Mouse (Mus musculus): ENCODE measurements around the gene Rnf141.

DNA sequence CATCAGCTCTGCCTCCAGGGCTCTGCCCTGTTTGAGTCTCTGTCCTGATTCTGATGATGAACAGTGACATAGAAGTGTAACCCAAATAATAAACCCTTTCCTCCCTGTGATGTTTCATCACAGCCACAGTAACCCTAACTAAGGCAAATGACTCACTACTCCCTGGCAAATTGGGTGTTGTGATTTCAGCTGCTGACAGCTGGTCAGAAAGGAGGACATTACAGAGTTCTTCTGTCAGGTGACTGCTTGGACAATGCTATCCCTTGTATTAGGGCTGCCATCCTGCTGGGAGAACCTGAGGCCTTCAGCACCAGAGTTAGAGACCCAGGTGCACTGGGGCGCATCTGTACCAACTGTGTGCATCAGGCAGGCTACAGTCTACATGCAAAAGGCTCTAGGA, 90.9 kb downstream of the Rnf141 start:
- TF ChIP-seq EP300 (IDR thresholded peaks at IDR 0.05) (no peak), CTCF (IDR thresholded peaks at IDR 0.05) (no peak)
